Mouse (Mus musculus) testis, adult 2 months (tissue): ENCODE results near the gene Dennd2c. TPM values are rescaled to one million over a fixed set of nuclear protein-coding genes. Genes with fewer than 3 reads are reported as not detected.

ENCODE experiments used
- H3K27ac ChIP-seq: fragments of 200-500 bp; 2 replicates; pipeline ENCODE4 v1.5.1; 2012; ENCODE audit warnings: low read depth, low read length; ENCODE audit not compliant: control insufficient read depth, insufficient read depth
- H3K27me3 ChIP-seq: fragments of 200-500 bp; 2 replicates; pipeline ENCODE4 v1.6.1; 2012; ENCODE audit warnings: mild to moderate bottlenecking, low read length, moderate library complexity; ENCODE audit not compliant: control insufficient read depth, insufficient read depth
- H3K36me3 ChIP-seq: fragments of 200-500 bp; 2 replicates; pipeline ENCODE4 v1.6.1; 2012; ENCODE audit warnings: mild to moderate bottlenecking, low read length; ENCODE audit not compliant: control insufficient read depth, insufficient read depth
- H3K4me1 ChIP-seq: fragments of 200-500 bp; 2 replicates; pipeline ENCODE4 v1.6.1; 2012; ENCODE audit warnings: low read length; ENCODE audit not compliant: control insufficient read depth, insufficient read depth
- H3K4me3 ChIP-seq: fragments of 200-500 bp; 2 replicates; pipeline ENCODE4 v1.5.1; 2012; ENCODE audit warnings: low read depth, mild to moderate bottlenecking, low read length, moderate library complexity, mixed read lengths; ENCODE audit not compliant: control insufficient read depth
- CTCF ChIP-seq: fragments of 200-500 bp; IDR thresholded peaks from 2 replicates; pipeline ENCODE4 v1.5.1; 2012; ENCODE audit warnings: low read depth, mild to moderate bottlenecking, inconsistent platforms, low read length, moderate library complexity; ENCODE audit not compliant: control insufficient read depth, insufficient read depth, insufficient replicate concordance
- POLR2A ChIP-seq: fragments of 200-500 bp; IDR thresholded peaks from 2 replicates; pipeline ENCODE4 v1.6.1; 2012; ENCODE audit warnings: low read depth, mild to moderate bottlenecking, inconsistent platforms, low read length, moderate library complexity; ENCODE audit not compliant: control insufficient read depth
- polyA plus RNA-seq: library from polyadenylated mRNA; depleted of rRNA; stranded (reverse); fragments of >200 nt; gene quantifications from 2 replicates; pipeline ENCODE4 v1.2.3, GENCODE M21; 2012; rRNA removed

Gene Dennd2c
- polyA plus RNA-seq, result 0.88 and 1.1 TPM in 2 replicates

- H3K27me3 ChIP-seq, result no peaks in the 10 kb centered on the region
- no peaks in the 10 kb centered on the region for H3K36me3 ChIP-seq
- H3K27ac ChIP-seq, result no peak within 1 kb of the TSS
- H3K4me1 ChIP-seq, result peaks cover 4% of the 10 kb centered on the region; the same call in 1 of the 2 replicates
- peak within 1 kb of the TSS; percentile 92 for H3K4me3 ChIP-seq
- 0 out of 2 replicates have a peak, but pooled peaks have one; percentile 4 for TF ChIP-seq CTCF
- TF ChIP-seq POLR2A, result peak; percentile 62
Measured at GRCm38 (mm10) chr3:103102454-103103390, at the start of gene Dennd2c. Gene Dennd2c (plus strand): TSS chr3:103102604.

DNA sequence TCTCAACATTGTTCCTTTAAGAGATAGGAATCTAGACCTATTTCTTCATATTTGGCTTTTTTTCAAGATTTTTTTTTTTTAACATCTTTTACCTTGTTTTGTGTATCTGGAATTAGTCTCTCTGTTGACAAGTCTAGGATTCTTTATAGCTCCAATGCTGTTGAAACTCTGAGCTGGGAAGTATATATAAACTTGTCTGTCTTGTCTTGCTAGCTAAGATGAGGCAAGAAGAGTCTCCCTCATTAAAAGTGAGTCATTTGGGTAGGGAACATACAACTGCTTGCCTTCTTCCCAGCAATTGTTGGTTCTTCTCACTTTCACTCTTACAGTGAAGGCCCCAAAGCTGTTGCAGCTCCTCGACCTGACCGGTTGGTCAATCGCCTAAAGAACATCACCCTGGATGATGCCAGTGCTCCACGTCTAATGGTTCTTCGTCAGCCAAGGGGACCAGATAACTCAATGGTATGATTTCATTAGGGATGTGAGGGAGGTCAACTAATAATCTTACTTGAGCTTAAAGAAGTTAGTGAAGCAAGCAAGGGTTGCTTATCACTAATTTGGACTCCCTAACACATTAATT lies 46.3 kb upstream of the Dennd2c start:
- Histone ChIP-seq H3K36me3 (peaks cover 2% of the 10 kb centered on the region; the same call in 1 of the 2 replicates), H3K4me1 (peaks cover 4% of the 10 kb centered on the region), H3K27me3 (no peaks in the 10 kb centered on the region), H3K4me3 (no peak overlapping the region), H3K27ac (no peak overlapping the region)
- TF ChIP-seq POLR2A (no peak), CTCF (no peak)

- H3K4me1 ChIP-seq, result peaks cover 4% of the 10 kb centered on the region
- peak overlapping the region; percentile 98 for H3K4me3 ChIP-seq
- H3K27ac ChIP-seq, result peak overlapping the region; percentile 58
- peaks cover 2% of the 10 kb centered on the region; the same call in 1 of the 2 replicates for H3K36me3 ChIP-seq
- no peaks in the 10 kb centered on the region for H3K27me3 ChIP-seq
- TF ChIP-seq CTCF, result no peak
- TF ChIP-seq POLR2A, result no peak
Measured at GRCm38 (mm10) chr3:103057752-103058151, 44.7 kb upstream of the Dennd2c start.

DNA sequence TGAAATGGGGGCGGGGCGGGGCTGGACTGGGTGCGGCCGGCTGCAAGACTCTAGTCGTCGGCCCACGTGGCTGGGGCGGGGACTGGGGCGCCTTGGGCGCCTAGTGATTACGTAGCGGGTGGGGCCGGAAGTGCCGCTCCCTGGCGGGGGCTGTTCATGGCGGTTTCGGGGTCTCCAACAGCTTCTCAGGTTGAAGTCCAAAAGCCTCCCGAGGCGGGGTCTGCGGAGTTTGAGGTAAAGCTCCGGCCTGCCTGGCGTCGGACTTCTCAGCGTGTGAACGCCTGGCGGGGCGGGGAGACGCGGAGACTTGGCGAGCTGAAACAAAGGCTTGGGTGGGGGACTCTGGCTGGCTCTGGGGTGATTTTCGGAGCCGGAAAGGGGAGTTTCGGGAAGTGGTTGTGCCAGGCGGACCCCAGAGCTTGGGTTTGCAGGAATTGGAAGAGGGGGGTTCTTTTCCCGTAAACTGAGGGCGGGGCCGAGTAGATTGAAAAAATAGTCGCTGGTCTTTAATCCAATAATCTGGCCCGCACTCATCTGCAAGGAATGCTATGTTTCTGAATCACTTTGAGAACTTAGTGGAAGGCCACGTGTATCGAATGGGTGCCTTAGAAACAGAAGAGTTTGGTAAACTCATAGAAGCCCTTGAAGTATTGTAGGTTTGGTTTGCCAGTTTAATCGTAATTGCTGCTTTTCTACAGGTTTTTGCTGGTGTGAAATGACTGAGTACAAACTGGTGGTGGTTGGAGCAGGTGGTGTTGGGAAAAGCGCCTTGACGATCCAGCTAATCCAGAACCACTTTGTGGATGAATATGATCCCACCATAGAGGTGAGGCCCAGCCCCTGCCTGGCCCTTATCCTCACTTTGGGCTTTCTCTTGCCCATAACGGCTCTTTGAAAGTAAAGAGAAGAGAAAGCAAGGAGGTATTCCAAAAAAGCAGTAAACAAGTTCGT lies 43.9 kb upstream of the Dennd2c start, which contains the start of gene Nras:
Gene Nras, plus strand, starts transcription at position 79 of the 951 bp plus-strand sequence.
- H3K36me3 ChIP-seq, result peaks cover 2% of the 10 kb centered on the region; the same call in 1 of the 2 replicates
- H3K27me3 ChIP-seq, result no peaks in the 10 kb centered on the region
- H3K4me1 ChIP-seq, result peaks cover 4% of the 10 kb centered on the region
- H3K4me3 ChIP-seq, result peak within 1 kb of the TSS; percentile 98
- H3K27ac ChIP-seq, result peak within 1 kb of the TSS; percentile 95
- no peak for TF ChIP-seq CTCF
- peak; percentile 57 for TF ChIP-seq POLR2A

- no peaks in the 10 kb centered on the region for H3K4me1 ChIP-seq
- H3K36me3 ChIP-seq, result no peaks in the 10 kb centered on the region; the same call in 1 of the 2 replicates
- H3K4me3 ChIP-seq, result no peak overlapping the region
- no peak for TF ChIP-seq POLR2A
- TF ChIP-seq CTCF, result no peak
- H3K27me3 ChIP-seq, result no peaks in the 10 kb centered on the region
- no peak overlapping the region for H3K27ac ChIP-seq
Measured at GRCm38 (mm10) chr3:103066927-103067326, 35.5 kb upstream of the Dennd2c start.

- no peak overlapping the region for H3K4me3 ChIP-seq
- no peaks in the 10 kb centered on the region; the same call in 1 of the 2 replicates for H3K36me3 ChIP-seq
- no peak overlapping the region for H3K27ac ChIP-seq
- no peaks in the 10 kb centered on the region for H3K4me1 ChIP-seq
- no peaks in the 10 kb centered on the region for H3K27me3 ChIP-seq
- TF ChIP-seq POLR2A, result no peak
- TF ChIP-seq CTCF, result no peak
Measured at GRCm38 (mm10) chr3:103068971-103069370, 33.4 kb upstream of the Dennd2c start.

- no peak within 1 kb of the TSS; the same call in 1 of the 2 replicates for H3K4me3 ChIP-seq
- H3K27me3 ChIP-seq, result no peaks in the 10 kb centered on the region
- TF ChIP-seq CTCF (no peak), POLR2A (no peak)
- H3K4me1 ChIP-seq, result no peaks in the 10 kb centered on the region
- no peak within 1 kb of the TSS for H3K27ac ChIP-seq
- H3K36me3 ChIP-seq, result no peaks in the 10 kb centered on the region
Measured at GRCm38 (mm10) chr3:103073771-103074170, 28.6 kb upstream of the Dennd2c start, which contains the start of gene Ampd1. Gene Ampd1 (plus strand): TSS chr3:103074014.
